Mouse (Mus musculus): Measurements from ENCODE around the gene Slc51b. TPM values are rescaled to one million over a fixed set of nuclear protein-coding genes. Genes with fewer than 3 reads are reported as not detected.

Gene Slc51b
- polyA plus RNA-seq, 1 experiment from 2014 or later, result not detected

DNA sequence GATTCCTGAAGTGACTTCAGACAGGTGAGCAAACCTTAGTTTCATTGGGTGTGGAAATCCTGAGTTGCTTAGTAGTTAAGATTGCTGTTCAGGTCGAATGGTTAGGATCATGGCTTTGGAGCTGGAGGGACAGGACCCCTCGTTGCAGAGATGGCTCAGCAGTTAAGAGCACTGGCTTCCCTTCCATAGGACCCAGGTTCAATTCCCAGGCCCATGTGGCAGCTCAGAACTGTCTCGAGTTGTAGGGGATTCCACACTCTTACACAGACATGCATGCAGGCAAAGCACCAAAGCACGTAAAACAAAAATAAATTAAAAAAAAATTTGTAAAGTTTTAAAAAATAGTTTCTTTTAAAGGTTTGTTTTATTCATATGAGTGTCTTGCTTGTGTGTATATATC lies 12.5 kb upstream of the Slc51b start:
- Histone ChIP-seq H3K4me1 (peaks cover 7% of the 10 kb centered on the region), H3K27me3 (no peaks in the 10 kb centered on the region), H3K9ac (no peak overlapping the region), H3K27ac (no peak overlapping the region), H3K36me3 (peaks cover 12% of the 10 kb centered on the region; the same call in 1 of the 2 replicates), H3K4me3 (no peak overlapping the region; the same call in 1 of the 2 replicates), H3K9me3 (no peaks in the 10 kb centered on the region), H3K4me2 (no peak overlapping the region)
- WGBS, result 66% methylated on average over 4 of the region's 4 CpGs
- no peak for ATAC-seq (ENCODE audit: insufficient number of reproducible peaks, low FRiP score, low TSS enrichment, low read depth)

DNA sequence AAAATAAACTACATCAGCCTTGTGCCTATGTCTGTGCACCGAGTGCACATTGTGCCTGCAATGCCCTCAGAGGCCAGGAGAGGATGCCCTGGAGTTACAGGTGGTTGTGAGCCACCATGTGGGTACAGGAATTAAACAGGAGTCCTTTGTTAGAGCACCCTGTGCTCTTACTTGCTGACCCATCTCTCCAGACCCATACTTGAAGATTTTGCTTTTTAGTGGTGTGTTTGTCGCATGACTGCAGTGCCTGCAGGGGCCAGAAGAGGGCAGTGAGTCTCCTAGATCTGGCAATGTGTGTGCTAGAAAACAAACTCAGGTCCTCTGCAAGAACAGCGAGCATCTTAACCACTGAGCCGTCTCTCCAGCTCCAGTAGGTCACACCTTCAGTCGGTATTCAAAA lies 11.4 kb upstream of the Slc51b start:
- no peaks in the 10 kb centered on the region for H3K27me3 ChIP-seq

GRCm38 (mm10) chr9:65432236-65432635 lies 9.5 kb upstream of the Slc51b start:
- Histone ChIP-seq H3K4me2 (no peak overlapping the region), H3K27me3 (no peaks in the 10 kb centered on the region), H3K36me3 (no peaks in the 10 kb centered on the region), H3K4me1 (peaks cover 7% of the 10 kb centered on the region), H3K4me3 (no peak overlapping the region), H3K9me3 (no peaks in the 10 kb centered on the region), H3K9ac (no peak overlapping the region), H3K27ac (no peak overlapping the region)
- no peak for ATAC-seq (ENCODE audit: insufficient number of reproducible peaks, low FRiP score, low TSS enrichment, low read depth)
- under 1% methylated on average over 3 of the region's 3 CpGs for WGBS

More for the DNA sequence above, 11.4 kb upstream of the Slc51b start:
- Histone ChIP-seq H3K4me2 (no peak overlapping the region), H3K4me1 (peaks cover 7% of the 10 kb centered on the region), H3K9me3 (no peaks in the 10 kb centered on the region), H3K9ac (no peak overlapping the region), H3K36me3 (peaks cover 5% of the 10 kb centered on the region; the same call in 1 of the 2 replicates), H3K4me3 (no peak overlapping the region), H3K27ac (no peak overlapping the region)
- no peak for ATAC-seq (ENCODE audit: insufficient number of reproducible peaks, low FRiP score, low TSS enrichment, low read depth)
- WGBS, result 66% methylated on average over 5 of the region's 5 CpGs

GRCm38 (mm10) chr9:65430921-65431320 lies 8.2 kb upstream of the Slc51b start:
- Histone ChIP-seq H3K9me3 (no peaks in the 10 kb centered on the region), H3K36me3 (no peaks in the 10 kb centered on the region), H3K4me3 (no peak overlapping the region), H3K4me2 (no peak overlapping the region), H3K27me3 (no peaks in the 10 kb centered on the region), H3K4me1 (no peaks in the 10 kb centered on the region), H3K9ac (no peak overlapping the region), H3K27ac (no peak overlapping the region)
- WGBS, result 86% methylated on average over 5 of the region's 5 CpGs
- no peak for ATAC-seq (ENCODE audit: insufficient number of reproducible peaks, low FRiP score, low TSS enrichment, low read depth)

GRCm38 (mm10) chr9:65430401-65430800 lies 7.6 kb upstream of the Slc51b start:
- Histone ChIP-seq H3K4me1 (no peaks in the 10 kb centered on the region), H3K4me3 (no peak overlapping the region), H3K9me3 (no peaks in the 10 kb centered on the region), H3K9ac (no peak overlapping the region), H3K27ac (no peak overlapping the region), H3K27me3 (no peaks in the 10 kb centered on the region), H3K4me2 (no peak overlapping the region), H3K36me3 (no peaks in the 10 kb centered on the region)
- no peak for ATAC-seq (ENCODE audit: insufficient number of reproducible peaks, low FRiP score, low TSS enrichment, low read depth)

DNA sequence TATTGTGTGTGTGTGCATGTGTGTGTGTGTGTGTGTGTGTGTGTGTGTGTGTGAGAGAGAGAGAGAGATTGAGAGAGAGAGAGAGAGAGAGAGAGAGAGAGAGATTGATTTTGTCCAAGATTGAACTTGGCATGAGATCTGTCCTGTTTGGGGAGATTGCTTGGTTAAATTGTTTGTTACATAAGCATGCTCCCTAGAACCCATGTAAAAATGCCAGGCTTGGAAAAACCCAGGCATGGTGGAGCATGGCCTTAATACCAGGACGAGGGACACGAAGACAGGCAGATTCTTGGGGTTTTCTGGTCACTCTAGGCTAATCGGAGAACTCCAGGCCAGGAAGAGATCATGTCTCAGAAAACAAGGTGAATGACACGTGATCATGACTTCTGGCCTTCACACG lies 5.2 kb upstream of the Slc51b start:
- no peaks in the 10 kb centered on the region for H3K9me3 ChIP-seq
- no peak for ATAC-seq (ENCODE audit: insufficient number of reproducible peaks, low FRiP score, low TSS enrichment, low read depth)
- no peaks in the 10 kb centered on the region for H3K36me3 ChIP-seq
- no peak overlapping the region for H3K27ac ChIP-seq
- H3K4me1 ChIP-seq, result no peaks in the 10 kb centered on the region
- H3K4me3 ChIP-seq, result no peak overlapping the region
- H3K9ac ChIP-seq, result no peak overlapping the region
- WGBS, result 83% methylated on average over 5 of the region's 5 CpGs
- no peaks in the 10 kb centered on the region for H3K27me3 ChIP-seq
- no peak overlapping the region for H3K4me2 ChIP-seq

DNA sequence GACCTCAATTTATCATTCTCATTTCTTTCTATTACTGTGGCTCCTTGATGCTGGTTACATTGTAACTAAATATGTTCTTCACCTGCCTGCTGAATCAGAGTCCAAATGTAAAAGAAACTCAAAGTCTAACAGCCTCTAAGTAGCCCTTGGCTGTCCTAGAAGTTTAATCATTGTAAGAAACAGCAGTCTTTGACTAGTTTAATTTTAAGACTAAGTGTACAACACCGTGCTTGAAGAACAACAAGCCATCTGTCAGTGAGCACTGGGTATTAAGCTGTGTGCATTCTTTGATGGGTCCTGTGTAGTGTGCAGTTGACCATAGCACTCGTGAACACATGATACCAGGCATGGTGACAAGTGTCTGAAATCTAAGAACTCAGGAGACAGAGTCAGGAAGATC lies 4.8 kb upstream of the Slc51b start:
- no peak overlapping the region for H3K9ac ChIP-seq
- H3K4me3 ChIP-seq, result no peak overlapping the region
- no peak for ATAC-seq (ENCODE audit: insufficient number of reproducible peaks, low FRiP score, low TSS enrichment, low read depth)
- no peaks in the 10 kb centered on the region for H3K27me3 ChIP-seq
- WGBS, result 55% methylated on average over 2 of the region's 2 CpGs
- no peak overlapping the region for H3K4me2 ChIP-seq
- H3K9me3 ChIP-seq, result no peaks in the 10 kb centered on the region
- no peaks in the 10 kb centered on the region for H3K4me1 ChIP-seq
- H3K27ac ChIP-seq, result no peak overlapping the region
- H3K36me3 ChIP-seq, result no peaks in the 10 kb centered on the region

DNA sequence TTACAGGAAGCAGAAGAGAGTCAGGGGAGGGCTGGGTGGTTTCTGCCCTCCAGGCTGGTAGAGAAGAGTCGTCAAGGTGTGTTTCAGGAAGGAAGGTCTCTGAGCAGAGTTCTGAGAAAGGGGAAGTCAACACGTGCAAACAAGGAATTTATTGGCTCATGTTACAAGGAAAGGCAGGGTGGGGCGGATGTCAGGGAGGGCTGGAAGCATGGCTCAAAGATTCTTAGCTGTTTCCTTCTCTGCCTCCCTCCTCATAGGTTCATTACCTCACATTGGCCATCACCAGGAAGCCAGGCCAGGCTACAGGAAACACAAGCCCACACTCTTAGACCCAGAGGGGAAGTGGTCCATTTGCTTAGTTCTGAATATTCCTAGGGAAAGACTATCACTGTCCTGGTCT lies 1.6 kb upstream of the Slc51b start:
- WGBS, result 12% methylated on average over 3 of the region's 3 CpGs
- no peak overlapping the region for H3K4me2 ChIP-seq
- H3K4me3 ChIP-seq, result no peak overlapping the region
- H3K27ac ChIP-seq, result no peak overlapping the region
- H3K36me3 ChIP-seq, result no peaks in the 10 kb centered on the region
- no peak overlapping the region for H3K9ac ChIP-seq
- H3K9me3 ChIP-seq, result no peaks in the 10 kb centered on the region
- H3K27me3 ChIP-seq, result no peaks in the 10 kb centered on the region
- no peak for ATAC-seq (ENCODE audit: insufficient number of reproducible peaks, low FRiP score, low TSS enrichment, low read depth)
- H3K4me1 ChIP-seq, result no peaks in the 10 kb centered on the region

DNA sequence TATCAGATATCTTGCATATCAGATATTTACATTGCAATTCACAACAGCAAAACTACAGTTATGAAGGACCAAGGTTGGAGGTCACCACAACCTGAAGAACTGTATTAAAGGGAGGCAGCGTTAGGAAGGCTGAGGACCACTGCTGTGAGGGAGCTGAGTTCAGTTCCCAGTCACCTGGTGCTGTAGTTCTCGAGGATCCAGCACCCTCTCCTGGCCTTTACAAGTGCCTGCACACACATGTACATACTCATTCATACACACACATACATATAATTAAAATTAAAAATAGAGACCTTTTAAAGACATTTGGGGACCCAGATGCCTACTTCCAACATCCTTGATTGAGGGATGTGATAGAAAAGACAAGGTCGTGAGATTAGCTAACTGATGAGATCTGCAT lies 3.1 kb downstream of the Slc51b start:
- Histone ChIP-seq H3K4me1 (no peaks in the 10 kb centered on the region), H3K9ac (no peak overlapping the region), H3K27me3 (no peaks in the 10 kb centered on the region), H3K9me3 (no peaks in the 10 kb centered on the region), H3K27ac (no peak overlapping the region), H3K4me2 (no peak overlapping the region), H3K36me3 (no peaks in the 10 kb centered on the region), H3K4me3 (no peak overlapping the region)
- 67% methylated on average over 3 of the region's 3 CpGs for WGBS
- ATAC-seq (ENCODE audit: insufficient number of reproducible peaks, low FRiP score, low TSS enrichment, low read depth), result no peak

DNA sequence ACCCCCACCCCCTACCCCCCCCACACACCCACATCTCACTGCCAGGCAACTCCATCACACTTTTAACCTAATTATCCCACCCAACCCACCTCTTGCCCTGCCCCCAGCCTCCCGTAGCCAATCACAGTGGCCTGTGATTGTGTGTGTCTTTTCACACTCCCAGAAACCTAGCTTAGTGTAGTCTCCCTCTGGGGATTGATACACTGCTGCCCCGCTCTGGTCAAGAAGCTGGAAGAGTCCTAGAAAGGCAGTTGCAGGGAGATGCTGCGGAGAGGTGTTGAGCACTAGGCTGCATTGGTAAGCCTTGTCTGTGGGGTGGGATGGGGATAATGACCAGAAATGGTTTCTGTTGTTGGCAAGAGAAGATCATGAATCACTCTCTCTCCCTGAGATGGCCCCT lies 5.0 kb downstream of the Slc51b start:
- H3K27me3 ChIP-seq, result no peaks in the 10 kb centered on the region
- ATAC-seq (ENCODE audit: insufficient number of reproducible peaks, low FRiP score, low TSS enrichment, low read depth), result no peak
- no peaks in the 10 kb centered on the region for H3K36me3 ChIP-seq
- no peak overlapping the region for H3K4me3 ChIP-seq
- 31% methylated on average over 3 of the region's 3 CpGs for WGBS
- no peak overlapping the region for H3K27ac ChIP-seq
- H3K9ac ChIP-seq, result no peak overlapping the region
- H3K9me3 ChIP-seq, result no peaks in the 10 kb centered on the region
- H3K4me1 ChIP-seq, result no peaks in the 10 kb centered on the region
- no peak overlapping the region for H3K4me2 ChIP-seq

DNA sequence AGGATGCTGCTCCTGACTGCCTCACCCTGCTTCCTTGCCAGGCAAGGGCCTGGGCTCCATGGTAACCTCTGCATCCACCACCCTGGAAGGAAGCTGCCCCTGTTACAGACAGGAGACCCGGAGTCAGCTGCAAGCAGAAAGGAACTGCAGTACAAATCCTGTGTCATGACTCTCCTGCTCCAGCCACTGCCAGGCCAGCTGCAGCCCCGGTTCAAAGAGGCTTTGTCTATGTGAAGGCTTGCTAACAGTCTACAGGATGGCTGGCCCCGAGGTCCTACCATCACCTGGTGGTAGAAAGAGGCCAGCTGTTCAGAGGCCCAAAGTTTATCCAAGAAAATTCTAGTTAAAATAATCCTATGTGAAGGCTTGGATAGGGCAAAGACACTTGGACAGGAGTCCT lies 11.4 kb downstream of the Slc51b start:
- no peak for ATAC-seq (ENCODE audit: insufficient number of reproducible peaks, low FRiP score, low TSS enrichment, low read depth)

GRCm38 (mm10) chr9:65410378-65410777 lies 12.4 kb downstream of the Slc51b start:
- Histone ChIP-seq H3K36me3 (no peaks in the 10 kb centered on the region), H3K27ac (no peak overlapping the region), H3K4me3 (no peak overlapping the region), H3K27me3 (no peaks in the 10 kb centered on the region), H3K4me2 (no peak overlapping the region), H3K9me3 (no peaks in the 10 kb centered on the region), H3K4me1 (no peaks in the 10 kb centered on the region), H3K9ac (no peak overlapping the region)
- ATAC-seq (ENCODE audit: insufficient number of reproducible peaks, low FRiP score, low TSS enrichment, low read depth), result no peak
- 90% methylated on average over 8 of the region's 8 CpGs for WGBS

More for the DNA sequence above, 11.4 kb downstream of the Slc51b start:
- Histone ChIP-seq H3K4me1 (no peaks in the 10 kb centered on the region), H3K4me2 (no peak overlapping the region), H3K36me3 (no peaks in the 10 kb centered on the region), H3K9me3 (no peaks in the 10 kb centered on the region), H3K27ac (no peak overlapping the region), H3K4me3 (no peak overlapping the region), H3K9ac (no peak overlapping the region), H3K27me3 (no peaks in the 10 kb centered on the region)
- WGBS, result 63% methylated on average over 3 of the region's 3 CpGs

- Histone ChIP-seq H3K27me3 (no peaks in the 10 kb centered on the region), H3K4me3 (no peak overlapping the region), H3K9me3 (no peaks in the 10 kb centered on the region), H3K27ac (no peak overlapping the region), H3K9ac (no peak overlapping the region), H3K4me2 (no peak overlapping the region), H3K4me1 (no peaks in the 10 kb centered on the region), H3K36me3 (no peaks in the 10 kb centered on the region)
- 63% methylated on average over 5 of the region's 5 CpGs for WGBS
- ATAC-seq (ENCODE audit: insufficient number of reproducible peaks, low FRiP score, low TSS enrichment, low read depth), result no peak
These were observed 13.9 kb downstream of the Slc51b start for GRCm38 (mm10) chr9:65408871-65409295.

All from limb, embryonic 15.5 days (tissue).